Mouse (Mus musculus) liver, embryonic 14.5 days (tissue): ENCODE measurements around the gene Slc25a41. TPM values are rescaled to one million over a fixed set of nuclear protein-coding genes. Genes with fewer than 3 reads are reported as not detected.
A peak's percentile ranks its signal among the peaks of the same experiment; 100 is the strongest.

Source experiments
- ATAC-seq: fragments of 200-750 bp; cut with Nextera tagmentation; 2 replicates; pipeline ENCODE4 v1.8.0; 2017; ENCODE audit warnings: moderate number of reproducible peaks, mild to moderate bottlenecking, moderate library complexity; ENCODE audit not compliant: insufficient read depth
- DNase-seq, 3 experiments: peaks; one replicate each; pipeline ENCODE4 v3.0.0-alpha.2; 2012 to 2013; ENCODE audit warnings: low read depth in 3 of 3, low spot score in 3 of 3
- H3K27ac ChIP-seq: fragments of 300-500 bp; sonication (generic); 2 replicates; pipeline ENCODE4 v1.5.1; 2014; ENCODE audit warnings: moderate library complexity, mild to moderate bottlenecking, control low read depth, inconsistent platforms
- H3K27me3 ChIP-seq: fragments of 300-500 bp; sonication (generic); 2 replicates; pipeline ENCODE4 v1.6.1; 2014; ENCODE audit warnings: mild to moderate bottlenecking, low read length, moderate library complexity; ENCODE audit not compliant: control insufficient read depth, insufficient read depth
- H3K36me3 ChIP-seq: fragments of 300-500 bp; sonication (generic); replicated peaks from 2 replicates; pipeline ENCODE4 v1.6.1; 2014; ENCODE audit warnings: low read depth; ENCODE audit not compliant: control insufficient read depth, insufficient read depth
- H3K4me1 ChIP-seq, 2 experiments: fragments of 200-500 bp in 1 of 2; fragments of 300-500 bp in 1 of 2; sonication (generic) in 1 of 2; replicated peaks; 2 replicates each; pipeline ENCODE4 v1.6.1; 2012 to 2014; ENCODE audit warnings: antibody characterized with exemption in 1 of 2, inconsistent platforms in 1 of 2, low read length in 1 of 2; ENCODE audit not compliant: control insufficient read depth in 2 of 2, insufficient read depth in 2 of 2
- H3K4me2 ChIP-seq: fragments of 300-500 bp; sonication (generic); 2 replicates; pipeline ENCODE4 v1.6.1; 2014; ENCODE audit warnings: low read depth, mild to moderate bottlenecking, control low read depth, moderate library complexity
- H3K4me3 ChIP-seq, 2 experiments: fragments of 200-500 bp in 1 of 2; fragments of 300-500 bp in 1 of 2; sonication (generic) in 1 of 2; 2 replicates each; pipeline ENCODE4 v1.5.1; 2012 to 2014; ENCODE audit warnings: low read depth in 2 of 2, low read length in 2 of 2, mild to moderate bottlenecking in 2 of 2, control low read depth in 1 of 2, inconsistent platforms in 1 of 2, moderate library complexity in 1 of 2; ENCODE audit not compliant: insufficient read depth in 1 of 2
- H3K9ac ChIP-seq: fragments of 300-500 bp; sonication (generic); replicated peaks from 2 replicates; pipeline ENCODE4 v1.6.1; 2014; ENCODE audit warnings: mild to moderate bottlenecking, control low read depth, moderate library complexity
- H3K9me3 ChIP-seq: fragments of 300-500 bp; sonication (generic); 2 replicates; pipeline ENCODE4 v1.6.1; 2016; ENCODE audit warnings: low read length, mixed read lengths; ENCODE audit not compliant: control insufficient read depth
- CTCF ChIP-seq: IDR thresholded peaks from 2 replicates; pipeline ENCODE4 v1.5.1; 2016; ENCODE audit warnings: antibody characterized with exemption, low read depth, control low read depth
- EP300 ChIP-seq: IDR thresholded peaks from 2 replicates; pipeline ENCODE4 v1.6.1; 2016; ENCODE audit warnings: antibody characterized with exemption, low read depth
- WGBS: fragments of 180-500 bp; shearing (Covaris S2); extraction: QIAGEN DNeasy Blood & Tissue Kit; methylation state at CpG from one replicate; pipeline ENCODE4 v1.1.7; 2014; ENCODE audit not compliant: insufficient replicate concordance; 5-methylcytosine and 5-hydroxymethylcytosine counted together
- polyA plus RNA-seq, 2 experiments: library from polyadenylated mRNA; depleted of rRNA in 1 of 2; stranded (reverse) in 1 of 2; unstranded in 1 of 2; fragments of >200 nt; fragmentation: Nextera tagmentation in 1 of 2; extraction: Ambion mirVana in 1 of 2; gene quantifications; 2 replicates each; pipeline versions ENCODE4 v1.2.1 to v1.2.3; 2012 to 2014

Gene Slc25a41
- polyA plus RNA-seq, 2 experiments = not detected

- under 1% methylated on average over 38 of the region's 38 CpGs for WGBS
- Histone ChIP-seq H3K36me3 (peaks cover 21% of the 10 kb centered on the region), H3K4me1 (peaks cover 23 to 27% of the 10 kb centered on the region in 2 experiments), H3K27ac (peak overlapping the region; percentile 88), H3K4me3 (peak overlapping the region; percentile 65 to 90), H3K27me3 (no peaks in the 10 kb centered on the region), H3K9ac (peak overlapping the region; percentile 84), H3K4me2 (peak overlapping the region; percentile 94), H3K9me3 (no peaks in the 10 kb centered on the region)
- TF ChIP-seq EP300 (peak; percentile 53), CTCF (no peak)
- DNase-seq = peak; percentile 100
- ATAC-seq = peak; percentile 85
Measured at GRCm38 (mm10) chr17:57031661-57032420, 9.6 kb downstream of the Slc25a41 start.

GRCm38 (mm10) chr17:57030931-57031660, 10.4 kb downstream of the Slc25a41 start, which contains the start of gene Khsrp:
Gene Khsrp (minus strand): TSS chr17:57031522.
- peaks cover 23 to 29% of the 10 kb centered on the region in 2 experiments for H3K4me1 ChIP-seq
- H3K27me3 ChIP-seq = no peaks in the 10 kb centered on the region
- peak within 1 kb of the TSS; percentile 88 for H3K27ac ChIP-seq
- peak within 1 kb of the TSS; percentile 86 for H3K9ac ChIP-seq
- peaks cover 28% of the 10 kb centered on the region for H3K36me3 ChIP-seq
- TF ChIP-seq CTCF = no peak
- TF ChIP-seq EP300 = no peak
- H3K4me3 ChIP-seq = peak within 1 kb of the TSS; percentile 90 to 97
- DNase-seq (no peak), ATAC-seq (no peak)
- H3K9me3 ChIP-seq = no peaks in the 10 kb centered on the region
- WGBS = under 1% methylated on average over 97 of the region's 99 CpGs
- peak within 1 kb of the TSS; percentile 98 for H3K4me2 ChIP-seq

GRCm38 (mm10) chr17:57029691-57030090, 11.8 kb downstream of the Slc25a41 start:
- H3K27ac ChIP-seq = peak overlapping the region; percentile 28
- 15% methylated on average over 8 of the region's 8 CpGs for WGBS
- DNase-seq = peak; percentile 63 to 68 (median 66)

GRCm38 (mm10) chr17:57027471-57027870, 14.0 kb downstream of the Slc25a41 start:
- H3K9me3 ChIP-seq = no peaks in the 10 kb centered on the region
- peaks cover 22 to 26% of the 10 kb centered on the region in 2 experiments for H3K4me1 ChIP-seq
- H3K4me2 ChIP-seq = no peak overlapping the region
- H3K27me3 ChIP-seq = no peaks in the 10 kb centered on the region
- peaks cover 65% of the 10 kb centered on the region for H3K36me3 ChIP-seq
- ATAC-seq (no peak), DNase-seq (no peak)
- TF ChIP-seq CTCF (no peak), EP300 (peak; percentile 57)
- 59% methylated on average over 4 of the region's 4 CpGs for WGBS
- no peak overlapping the region for H3K4me3 ChIP-seq
- H3K27ac ChIP-seq = no peak overlapping the region
- H3K9ac ChIP-seq = no peak overlapping the region

More at GRCm38 (mm10) chr17:57029691-57030090, 11.8 kb downstream of the Slc25a41 start:
- ATAC-seq = no peak
- Histone ChIP-seq H3K27me3 (no peaks in the 10 kb centered on the region), H3K4me1 (peaks cover 23 to 29% of the 10 kb centered on the region in 2 experiments), H3K9me3 (no peaks in the 10 kb centered on the region), H3K4me2 (peak overlapping the region; percentile 98), H3K4me3 (peak overlapping the region; percentile 90 to 97), H3K9ac (peak overlapping the region; percentile 86), H3K36me3 (peaks cover 42% of the 10 kb centered on the region)
- TF ChIP-seq EP300 (no peak), CTCF (no peak)

- H3K27me3 ChIP-seq = no peaks in the 10 kb centered on the region
- ATAC-seq (peak; percentile 40; the same call in 1 of the 2 replicates), DNase-seq (no peak)
- no peaks in the 10 kb centered on the region for H3K9me3 ChIP-seq
- no peak overlapping the region for H3K9ac ChIP-seq
- peaks cover 13 to 23% of the 10 kb centered on the region in 2 experiments for H3K4me1 ChIP-seq
- TF ChIP-seq EP300 (no peak), CTCF (no peak)
- H3K4me2 ChIP-seq = no peak overlapping the region
- WGBS = 30% methylated on average over 5 of the region's 5 CpGs
- H3K36me3 ChIP-seq = peaks cover 44% of the 10 kb centered on the region
- H3K27ac ChIP-seq = peak overlapping the region; percentile 80
- no peak overlapping the region for H3K4me3 ChIP-seq
Measured at GRCm38 (mm10) chr17:57020960-57021359, 20.5 kb downstream of the Slc25a41 start.
